18 mouse cellular contexts compared by ENCODE assay signal in the genomic region with DNA sequence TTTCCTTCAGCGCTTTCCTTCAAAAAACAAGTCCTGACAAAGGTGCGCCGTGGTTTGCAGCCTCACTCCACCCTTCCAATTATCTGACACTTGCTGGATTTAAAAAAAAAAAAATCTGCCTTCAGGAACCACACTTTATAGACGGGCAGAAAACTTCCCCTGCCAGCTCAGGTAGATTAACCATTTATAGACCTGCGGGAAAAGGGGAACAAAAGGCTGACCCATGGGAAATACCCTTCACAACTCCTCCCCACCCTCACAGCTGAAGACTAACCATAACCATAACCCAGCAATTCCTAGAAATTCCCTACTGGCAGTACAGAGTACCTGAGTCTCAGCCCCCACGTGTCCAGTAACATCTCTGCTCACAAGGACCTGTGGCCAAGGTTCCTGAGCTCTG. TPM values are rescaled to one million over a fixed set of nuclear protein-coding genes. Genes with fewer than 3 reads are reported as not detected.
DNase-seq lines count a peak whose midpoint lies in the region; ATAC-seq and TF ChIP-seq lines count a peak whose summit lies in the region.
"Had no signal": no experiment of that assay in that cellular context is flagged by ENCODE, and none has a peak within 500 bp of the region (broad histone marks: within the 10 kb centered on the region; RNA-seq: fewer than 3 reads in every experiment).

Col17a1 (minus strand) TSS at position 101 of the 400 bp plus-strand sequence.

- H3K4me1 ChIP-seq in limb, embryonic 12.5 days (replicated peaks) = peaks cover 7% of the 10 kb centered on the region; the same call in 1 of the 2 replicates
- no peaks in the 10 kb centered on the region for H3K4me1 ChIP-seq in limb, embryonic 10.5 days
- peaks cover 10% of the 10 kb centered on the region for H3K4me1 ChIP-seq in limb, embryonic 14.5 days (ENCODE audit: control insufficient read depth, insufficient read depth, low read length)
- H3K4me1 ChIP-seq in stomach, embryonic 15.5 days = no peaks in the 10 kb centered on the region
- H3K4me1 ChIP-seq in forebrain, embryonic 14.5 days (ENCODE audit: control insufficient read depth, insufficient read depth, low read length) = no peaks in the 10 kb centered on the region
- H3K4me1 ChIP-seq: heart, embryonic 13.5 days; hindbrain, embryonic 15.5 days had no signal

- peak within 1 kb of the TSS; percentile 12; the same call in 1 of the 2 replicates for H3K4me3 ChIP-seq in limb, embryonic 12.5 days (replicated peaks)
- H3K4me3 ChIP-seq in limb, embryonic 10.5 days = no peak within 1 kb of the TSS
- peak within 1 kb of the TSS; percentile 4 for H3K4me3 ChIP-seq in limb, embryonic 14.5 days (replicated peaks; ENCODE audit: low read length)
- H3K4me3 ChIP-seq in stomach, embryonic 15.5 days (replicated peaks) = peak within 1 kb of the TSS; percentile 19
- no peak within 1 kb of the TSS for H3K4me3 ChIP-seq in forebrain, embryonic 14.5 days (ENCODE audit: low read depth, low read length)
- no peak within 1 kb of the TSS for H3K4me3 ChIP-seq in gastrocnemius, adult 2 months
- H3K4me3 ChIP-seq: heart, embryonic 13.5 days; hindbrain, embryonic 15.5 days had no signal

- H3K27ac ChIP-seq in limb, embryonic 12.5 days = peak within 1 kb of the TSS; percentile 54; the same call in 1 of the 2 replicates
- H3K27ac ChIP-seq in limb, embryonic 10.5 days = no peak within 1 kb of the TSS
- H3K27ac ChIP-seq in limb, embryonic 14.5 days (replicated peaks; ENCODE audit: low read depth, low read length) = no peak within 1 kb of the TSS
- peak within 1 kb of the TSS; percentile 61 for H3K27ac ChIP-seq in stomach, embryonic 15.5 days
- no peak within 1 kb of the TSS for H3K27ac ChIP-seq in forebrain, embryonic 14.5 days (ENCODE audit: low read depth, low read length)
- H3K27ac ChIP-seq in gastrocnemius, adult 2 months = no peak within 1 kb of the TSS
- H3K27ac ChIP-seq: heart, embryonic 13.5 days; hindbrain, embryonic 15.5 days had no signal

- no peaks in the 10 kb centered on the region; the same call in none of the 2 replicates for H3K27me3 ChIP-seq in limb, embryonic 12.5 days
- H3K27me3 ChIP-seq in limb, embryonic 10.5 days (ENCODE audit: low read depth, poor library complexity, severe bottlenecking) = no peaks in the 10 kb centered on the region
- H3K27me3 ChIP-seq in limb, embryonic 14.5 days (ENCODE audit: control insufficient read depth, insufficient read depth, low read length) = no peaks in the 10 kb centered on the region
- H3K27me3 ChIP-seq in stomach, embryonic 15.5 days (replicated peaks) = no peaks in the 10 kb centered on the region
- no peaks in the 10 kb centered on the region for H3K27me3 ChIP-seq in forebrain, embryonic 14.5 days (replicated peaks; ENCODE audit: control insufficient read depth, insufficient read depth, low read length)
- H3K27me3 ChIP-seq: hindbrain, embryonic 15.5 days had no signal

- 59% methylated on average over 6 of the region's 6 CpGs for whole genome bisulfite sequencing in limb, embryonic 12.5 days
- 77% methylated on average over 6 of the region's 6 CpGs for WGBS in limb, embryonic 10.5 days
- 52% methylated on average over 6 of the region's 6 CpGs for WGBS in limb, embryonic 14.5 days
- 65% methylated on average over 6 of the region's 6 CpGs for WGBS in stomach, embryonic 15.5 days
- WGBS in forebrain, embryonic 14.5 days = 81% methylated on average over 6 of the region's 6 CpGs

- no peak for TF ChIP-seq POLR2A in limb, embryonic 14.5 days (IDR thresholded peaks at IDR 0.05; ENCODE audit: borderline replicate concordance, extremely low read depth, insufficient read depth, insufficient read length)

- ATAC-seq in limb, embryonic 12.5 days (ENCODE audit: insufficient number of reproducible peaks, insufficient read depth, low FRiP score, low TSS enrichment, low read depth) = no peak
- ATAC-seq in limb, embryonic 14.5 days (ENCODE audit: low FRiP score, low read depth) = no peak
- no peak for ATAC-seq in stomach, embryonic 15.5 days (ENCODE audit: insufficient read depth, low FRiP score, low read depth)
- ATAC-seq in forebrain, embryonic 14.5 days = no peak
- ATAC-seq: forebrain, embryonic 16.5 days had no signal

- no peak within 1 kb of the TSS for H3K9ac ChIP-seq in limb, embryonic 12.5 days (replicated peaks)
- H3K9ac ChIP-seq in limb, embryonic 14.5 days (ENCODE audit: low read depth, low read length, severe bottlenecking) = no peak within 1 kb of the TSS
- H3K9ac ChIP-seq in stomach, embryonic 15.5 days = no peak within 1 kb of the TSS
- H3K9ac ChIP-seq in forebrain, embryonic 14.5 days (ENCODE audit: low read length) = no peak within 1 kb of the TSS
- H3K9ac ChIP-seq: heart, embryonic 13.5 days; hindbrain, embryonic 15.5 days had no signal

- no peaks in the 10 kb centered on the region for H3K9me3 ChIP-seq in limb, embryonic 12.5 days
- H3K9me3 ChIP-seq in limb, embryonic 10.5 days (replicated peaks) = no peaks in the 10 kb centered on the region
- no peaks in the 10 kb centered on the region for H3K9me3 ChIP-seq in limb, embryonic 14.5 days (ENCODE audit: control insufficient read depth, low read length)
- no peaks in the 10 kb centered on the region for H3K9me3 ChIP-seq in stomach, embryonic 15.5 days
- no peaks in the 10 kb centered on the region for H3K9me3 ChIP-seq in forebrain, embryonic 14.5 days (replicated peaks; ENCODE audit: control insufficient read depth, low read length)
- H3K9me3 ChIP-seq: heart, embryonic 13.5 days; hindbrain, embryonic 15.5 days had no signal

- peak within 1 kb of the TSS; percentile 26 for H3K4me2 ChIP-seq in limb, embryonic 12.5 days
- H3K4me2 ChIP-seq in limb, embryonic 14.5 days (replicated peaks; ENCODE audit: low read depth, low read length, severe bottlenecking) = peak within 1 kb of the TSS; percentile 11; the same call in 1 of the 2 replicates
- H3K4me2 ChIP-seq in stomach, embryonic 15.5 days = no peak within 1 kb of the TSS
- H3K4me2 ChIP-seq in forebrain, embryonic 14.5 days (ENCODE audit: low read length) = no peak within 1 kb of the TSS
- H3K4me2 ChIP-seq: heart, embryonic 13.5 days; hindbrain, embryonic 15.5 days had no signal

- TF ChIP-seq CTCF in gastrocnemius, adult 2 months (IDR thresholded peaks at IDR 0.05) = no peak

- no peaks in the 10 kb centered on the region for H3K36me3 ChIP-seq in limb, embryonic 12.5 days
- H3K36me3 ChIP-seq in limb, embryonic 10.5 days = no peaks in the 10 kb centered on the region
- no peaks in the 10 kb centered on the region for H3K36me3 ChIP-seq in limb, embryonic 14.5 days (ENCODE audit: control insufficient read depth, insufficient read depth, low read length)
- H3K36me3 ChIP-seq in stomach, embryonic 15.5 days = no peaks in the 10 kb centered on the region
- no peaks in the 10 kb centered on the region for H3K36me3 ChIP-seq in forebrain, embryonic 14.5 days (ENCODE audit: control insufficient read depth, insufficient read depth, low read length)
- H3K36me3 ChIP-seq: heart, embryonic 13.5 days; hindbrain, embryonic 15.5 days had no signal

- DNase-seq in limb, embryonic 10.5 days (ENCODE audit: low spot score) = no peak
- no peak for DNase-seq in limb, embryonic 14.5 days (ENCODE audit: low spot score)
- no peak for DNase-seq in embryo, embryonic 10.5 days (ENCODE audit: low spot score)
- no peak for DNase-seq in forebrain, embryonic 14.5 days (ENCODE audit: low spot score)
- DNase-seq in gastrocnemius, adult 2 months = no peak
- DNase-seq: adrenal gland, postnatal 10 days; cerebellum, adult 11 months; cerebellum, adult 8-10 months; cerebellum, postnatal 14 days; gastrocnemius, postnatal 25 days; heart, postnatal 36 days had no signal

- intact Hi-C loops in gastrocnemius, adult 2 months (cut with DNase I) = no loop called here

RNA-seq across cellular contexts. Expression of gene Col17a1, which starts in this region (rescaled TPM):
- polyA plus RNA-seq in limb, embryonic 12.5 days (2016; fragmentation: Nextera tagmentation; extraction: Ambion mirVana) = 9.1 and 9.3 TPM in 2 replicates
- polyA plus RNA-seq in limb, embryonic 10.5 days (2016; fragmentation: Nextera tagmentation; extraction: Ambion mirVana) = 0.83 and 1.8 TPM in 2 replicates
- 33.8 and 35.3 TPM in 2 replicates for polyA plus RNA-seq in limb, embryonic 14.5 days (2012; rRNA removed)
- polyA plus RNA-seq in limb, embryonic 14.5 days (2014; fragmentation: Nextera tagmentation; extraction: Ambion mirVana) = 29.7 and 31.1 TPM in 2 replicates
- 8.8 and 12.3 TPM in 2 replicates for polyA plus RNA-seq in stomach, embryonic 15.5 days (2015; fragmentation: Nextera tagmentation; extraction: Ambion mirVana)
- polyA plus RNA-seq in forebrain, embryonic 14.5 days (2014; fragmentation: Nextera tagmentation; extraction: Ambion mirVana) = 0.12 and 0.15 TPM in 2 replicates
- not detected for total RNA-seq in gastrocnemius, adult 2 months (2021)
- total RNA-seq: common myeloid progenitor, adult 5-6 weeks; granulocyte monocyte progenitor cell, adult 5-6 weeks; heart, postnatal 36 days had no signal

Comparison
In these comparisons a context has a peak if more than half of its experiments do, and no peak if none do; other contexts are left out.
1. H3K27ac ChIP-seq: peak in limb, embryonic 12.5 days (single experiment) and stomach, embryonic 15.5 days (single experiment); none in limb, embryonic 10.5 days (single experiment), limb, embryonic 14.5 days (single experiment), forebrain, embryonic 14.5 days (single experiment) and gastrocnemius, adult 2 months (single experiment).
2. H3K4me3 ChIP-seq: peak in limb, embryonic 12.5 days (single experiment), limb, embryonic 14.5 days (single experiment) and stomach, embryonic 15.5 days (single experiment); none in limb, embryonic 10.5 days (single experiment), forebrain, embryonic 14.5 days (single experiment) and gastrocnemius, adult 2 months (single experiment).
3. H3K4me2 ChIP-seq: peak in limb, embryonic 12.5 days (single experiment) and limb, embryonic 14.5 days (single experiment); none in stomach, embryonic 15.5 days (single experiment) and forebrain, embryonic 14.5 days (single experiment).